Mouse (Mus musculus) midbrain, postnatal 0 days (tissue): Measurements from ENCODE around the gene Ofcc1. TPM values are rescaled to one million over a fixed set of nuclear protein-coding genes. Genes with fewer than 3 reads are reported as not detected.
A peak's percentile ranks its signal among the peaks of the same experiment; 100 is the strongest.

Experiments
- ATAC-seq: fragments of 200-750 bp; cut with Nextera tagmentation; 2 replicates; pipeline ENCODE4 v1.8.0; 2017; ENCODE audit warnings: moderate number of reproducible peaks, mild to moderate bottlenecking, moderate TSS enrichment, moderate library complexity; ENCODE audit not compliant: low FRiP score
- DNase-seq: peaks from one replicate; pipeline ENCODE4 v3.0.0-alpha.2; 2015; ENCODE audit warnings: low spot score
- H3K27ac ChIP-seq: fragments of 300-500 bp; sonication (generic); 2 replicates; pipeline ENCODE4 v1.5.1; 2014; ENCODE audit warnings: low read depth, mild to moderate bottlenecking, low read length, mixed read lengths
- H3K27me3 ChIP-seq: fragments of 300-500 bp; sonication (generic); 2 replicates; pipeline ENCODE4 v1.6.1; 2014; ENCODE audit warnings: low read length, control low read depth, mixed read lengths; ENCODE audit not compliant: insufficient read depth
- H3K36me3 ChIP-seq: fragments of 300-500 bp; sonication (generic); 2 replicates; pipeline ENCODE4 v1.6.1; 2014; ENCODE audit warnings: low read length, control low read depth, mixed read lengths; ENCODE audit not compliant: insufficient read depth
- H3K4me1 ChIP-seq: fragments of 300-500 bp; sonication (generic); 2 replicates; pipeline ENCODE4 v1.6.1; 2014; ENCODE audit warnings: mild to moderate bottlenecking, control low read depth, antibody characterized with exemption, low read length, mixed read lengths; ENCODE audit not compliant: insufficient read depth
- H3K4me2 ChIP-seq: fragments of 300-500 bp; sonication (generic); 2 replicates; pipeline ENCODE4 v1.6.1; 2014; ENCODE audit warnings: low read depth, mild to moderate bottlenecking, low read length, mixed read lengths; ENCODE audit not compliant: poor library complexity, severe bottlenecking
- H3K4me3 ChIP-seq: fragments of 300-500 bp; sonication (generic); 2 replicates; pipeline ENCODE4 v1.5.1; 2014; ENCODE audit warnings: low read depth, mild to moderate bottlenecking, low read length, moderate library complexity
- H3K9ac ChIP-seq: fragments of 300-500 bp; sonication (generic); replicated peaks from 2 replicates; pipeline ENCODE4 v1.6.1; 2014; ENCODE audit warnings: mild to moderate bottlenecking, low read length, moderate library complexity, mixed read lengths; ENCODE audit not compliant: poor library complexity, severe bottlenecking
- H3K9me3 ChIP-seq: fragments of 300-500 bp; sonication (generic); 2 replicates; pipeline ENCODE4 v1.6.1; 2016; ENCODE audit warnings: low read length, control low read depth
- CTCF ChIP-seq: IDR thresholded peaks from 2 replicates; pipeline ENCODE4 v1.5.1; 2016; ENCODE audit warnings: antibody characterized with exemption, mild to moderate bottlenecking
- WGBS: fragments of 180-500 bp; shearing (Covaris S2); extraction: QIAGEN DNeasy Blood & Tissue Kit; methylation state at CpG from one replicate; pipeline ENCODE4 v1.1.7; 2014; 5-methylcytosine and 5-hydroxymethylcytosine counted together
- polyA plus RNA-seq: library from polyadenylated mRNA; unstranded; fragments of >200 nt; fragmentation: Nextera tagmentation; extraction: Ambion mirVana; gene quantifications from 2 replicates; pipeline ENCODE4 v1.2.1, GENCODE M21; 2015
- total RNA-seq: library from RNA; depleted of rRNA; stranded (reverse); fragments of >200 nt; gene quantifications from 2 replicates; pipeline ENCODE4 v1.2.3, GENCODE M21; 2014

Gene Ofcc1
- total and polyA plus RNA-seq, 2 experiments from 2014 or later: 0.05 TPM; not detected in 1

DNA sequence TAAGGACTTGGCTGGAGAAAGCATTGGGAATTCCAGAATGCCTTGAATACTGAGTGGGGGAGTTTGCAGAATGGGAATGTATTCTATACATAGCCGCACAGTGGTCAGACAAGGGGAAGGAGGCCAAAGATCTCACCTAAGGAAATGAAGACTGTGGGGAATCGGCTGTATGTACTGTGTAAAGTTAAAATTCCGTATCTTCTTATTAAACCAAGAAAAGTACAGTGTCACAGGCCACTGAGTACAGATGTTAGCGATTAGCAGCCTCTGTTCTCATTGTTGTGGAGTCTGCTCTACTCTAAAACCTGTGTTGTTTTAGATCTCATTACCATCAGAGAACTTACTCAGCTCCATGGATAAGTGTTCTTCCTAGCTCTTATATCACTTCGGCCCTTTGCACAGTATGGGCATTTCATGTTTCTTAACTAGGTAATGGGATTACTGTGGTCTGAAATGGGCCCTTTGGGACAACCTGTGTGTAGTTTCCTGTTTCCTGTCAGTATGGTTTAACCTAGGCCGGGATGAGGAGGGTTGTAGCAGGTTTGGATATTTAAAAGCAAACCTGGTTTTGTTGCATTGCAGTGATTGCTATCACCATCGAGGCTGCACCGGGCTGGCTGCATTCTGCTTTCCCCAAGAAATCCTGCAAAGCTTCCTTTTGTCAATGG, 392.8 kb downstream of the Ofcc1 start:
- no peak overlapping the region for H3K27ac ChIP-seq
- ATAC-seq (no peak), DNase-seq (no peak)
- H3K9ac ChIP-seq: no peak overlapping the region
- H3K4me1 ChIP-seq: no peaks in the 10 kb centered on the region
- H3K27me3 ChIP-seq: no peaks in the 10 kb centered on the region
- no peak overlapping the region for H3K4me3 ChIP-seq
- no peaks in the 10 kb centered on the region for H3K9me3 ChIP-seq
- no peak for TF ChIP-seq CTCF
- H3K36me3 ChIP-seq: no peaks in the 10 kb centered on the region
- no peak overlapping the region for H3K4me2 ChIP-seq
- 76% methylated on average over 8 of the region's 8 CpGs for WGBS

DNA sequence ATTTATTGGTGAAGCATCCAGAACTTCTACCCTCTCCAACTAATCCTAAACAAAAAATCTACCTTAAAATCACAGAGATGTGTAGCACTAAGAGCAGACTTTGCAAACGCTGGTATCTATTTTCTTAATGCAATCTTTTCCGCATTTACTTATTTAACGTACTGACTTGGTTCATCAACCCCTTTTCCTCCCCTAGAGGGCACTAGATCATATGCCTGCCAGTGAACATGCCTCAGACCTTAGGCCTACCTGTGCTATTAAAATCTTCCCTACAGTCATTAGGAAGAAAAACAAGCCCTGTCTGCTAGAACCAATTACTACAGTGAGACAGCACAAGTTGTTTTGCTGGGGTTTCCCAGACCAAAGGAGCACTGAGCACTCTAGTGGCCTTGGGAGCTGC, 404.0 kb downstream of the Ofcc1 start:
- Histone ChIP-seq H3K4me1 (no peaks in the 10 kb centered on the region), H3K4me2 (no peak overlapping the region), H3K9ac (no peak overlapping the region), H3K36me3 (no peaks in the 10 kb centered on the region), H3K9me3 (no peaks in the 10 kb centered on the region), H3K4me3 (no peak overlapping the region), H3K27me3 (no peaks in the 10 kb centered on the region), H3K27ac (no peak overlapping the region)
- ATAC-seq: no peak
- DNase-seq: peak; percentile 13
- 72% methylated on average over 3 of the region's 3 CpGs for WGBS
- TF ChIP-seq CTCF: peak; percentile 50

DNA sequence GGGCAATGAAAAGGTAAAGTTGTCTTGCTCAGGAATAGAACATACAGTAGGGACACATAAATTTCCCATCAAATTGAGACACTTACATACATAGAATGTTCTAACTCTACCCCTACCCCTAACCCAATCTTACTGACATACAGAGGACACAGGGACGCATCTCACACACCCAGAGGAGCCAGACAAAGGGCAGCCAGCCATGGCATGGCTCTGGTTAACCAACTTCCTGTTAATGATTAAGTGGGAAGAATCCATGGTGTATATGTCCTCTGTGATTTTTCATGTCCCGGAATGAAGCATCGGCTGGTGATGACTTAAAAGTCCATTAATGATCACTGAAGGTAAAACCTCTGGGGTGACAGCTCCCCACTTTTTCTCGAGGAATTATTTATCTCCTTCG, 405.2 kb downstream of the Ofcc1 start:
- no peaks in the 10 kb centered on the region for H3K36me3 ChIP-seq
- H3K9me3 ChIP-seq: no peaks in the 10 kb centered on the region
- H3K27ac ChIP-seq: no peak overlapping the region
- no peak for ATAC-seq
- H3K4me2 ChIP-seq: no peak overlapping the region
- no peaks in the 10 kb centered on the region for H3K4me1 ChIP-seq
- 84% methylated on average over 5 of the region's 5 CpGs for WGBS
- H3K4me3 ChIP-seq: no peak overlapping the region
- no peak overlapping the region for H3K9ac ChIP-seq
- DNase-seq: no peak
- no peaks in the 10 kb centered on the region for H3K27me3 ChIP-seq
- no peak for TF ChIP-seq CTCF
